8 mouse cellular contexts compared by ENCODE assay signal in genomic region chr15:25414747-25415119, GRCm38 (mm10). TPM values are rescaled to one million over a fixed set of nuclear protein-coding genes. Genes with fewer than 3 reads are reported as not detected.
DNase-seq lines count a peak whose midpoint lies in the region; ATAC-seq and TF ChIP-seq lines count a peak whose summit lies in the region.

No protein-coding gene starts in this region.

- H3K4me3 ChIP-seq in brown adipose tissue, adult 24 weeks (ENCODE audit: insufficient read depth, low read depth, low read length): peak overlapping the region; percentile 38
- peak overlapping the region; percentile 69 for H3K4me3 ChIP-seq in forebrain, embryonic 12.5 days (replicated peaks)
- H3K4me3 ChIP-seq in heart, postnatal 0 days (ENCODE audit: low read depth, low read length): peak overlapping the region; percentile 66
- H3K4me3 ChIP-seq in liver, embryonic 15.5 days (replicated peaks): peak overlapping the region; percentile 50
- peak overlapping the region; percentile 99 for H3K4me3 ChIP-seq in neural tube, embryonic 12.5 days
- peak overlapping the region; percentile 77 for H3K4me3 ChIP-seq in stomach, postnatal 0 days (ENCODE audit: low read depth, low read length)

- peak overlapping the region; percentile 95 for H3K9ac ChIP-seq in forebrain, embryonic 12.5 days
- no peak overlapping the region for H3K9ac ChIP-seq in heart, postnatal 0 days (replicated peaks; ENCODE audit: low read depth, low read length)
- H3K9ac ChIP-seq in liver, embryonic 15.5 days: no peak overlapping the region
- H3K9ac ChIP-seq in neural tube, embryonic 12.5 days: peak overlapping the region; percentile 99
- H3K9ac ChIP-seq in stomach, postnatal 0 days (ENCODE audit: low read length): no peak overlapping the region

- peak; percentile 76 for DNase-seq in CD4-positive helper T cell, adult 2 months (ENCODE audit: low read depth, low spot score)
- peak; percentile 59 for DNase-seq in heart, postnatal 0 days (ENCODE audit: low spot score)
- peak; percentile 82 to 92 for DNase-seq in kidney, postnatal 36 days
- peak; percentile 89 for DNase-seq in stomach, postnatal 0 days (ENCODE audit: low spot score)

- no peaks in the 10 kb centered on the region for H3K9me3 ChIP-seq in forebrain, embryonic 12.5 days
- H3K9me3 ChIP-seq in heart, postnatal 0 days (replicated peaks; ENCODE audit: control insufficient read depth, low read length): no peaks in the 10 kb centered on the region
- no peaks in the 10 kb centered on the region for H3K9me3 ChIP-seq in liver, embryonic 15.5 days (replicated peaks)
- H3K9me3 ChIP-seq in neural tube, embryonic 12.5 days: no peaks in the 10 kb centered on the region
- no peaks in the 10 kb centered on the region for H3K9me3 ChIP-seq in stomach, postnatal 0 days (ENCODE audit: control insufficient read depth, low read length)

- H3K27me3 ChIP-seq in forebrain, embryonic 12.5 days: no peaks in the 10 kb centered on the region
- peaks cover 15% of the 10 kb centered on the region for H3K27me3 ChIP-seq in heart, postnatal 0 days (ENCODE audit: control insufficient read depth, insufficient read depth, low read length)
- H3K27me3 ChIP-seq in liver, embryonic 15.5 days: peaks cover 44% of the 10 kb centered on the region
- no peaks in the 10 kb centered on the region for H3K27me3 ChIP-seq in neural tube, embryonic 12.5 days (replicated peaks)
- no peaks in the 10 kb centered on the region for H3K27me3 ChIP-seq in stomach, postnatal 0 days (ENCODE audit: control insufficient read depth, insufficient read depth, low read length)

- H3K36me3 ChIP-seq in forebrain, embryonic 12.5 days (replicated peaks): 0 out of 2 replicates have a peak, but pooled peaks cover 1% of the 10 kb centered on the region
- no peaks in the 10 kb centered on the region for H3K36me3 ChIP-seq in heart, postnatal 0 days (replicated peaks; ENCODE audit: control insufficient read depth, insufficient read depth, low read length)
- H3K36me3 ChIP-seq in liver, embryonic 15.5 days (replicated peaks): no peaks in the 10 kb centered on the region
- H3K36me3 ChIP-seq in neural tube, embryonic 12.5 days: 0 out of 2 replicates have a peak, but pooled peaks cover 1% of the 10 kb centered on the region
- H3K36me3 ChIP-seq in stomach, postnatal 0 days (ENCODE audit: control insufficient read depth, insufficient read depth, low read length): no peaks in the 10 kb centered on the region

- TF ChIP-seq CTCF in heart, postnatal 0 days (IDR thresholded peaks at IDR 0.05; ENCODE audit: low read depth): peak; percentile 94
- TF ChIP-seq CTCF in stomach, postnatal 0 days (IDR thresholded peaks at IDR 0.05; ENCODE audit: low read depth): peak; percentile 97

- H3K4me2 ChIP-seq in forebrain, embryonic 12.5 days: peak overlapping the region; percentile 64
- H3K4me2 ChIP-seq in heart, postnatal 0 days (ENCODE audit: low read depth, low read length): peak overlapping the region; percentile 70
- H3K4me2 ChIP-seq in liver, embryonic 15.5 days: peak overlapping the region; percentile 65
- peak overlapping the region; percentile 75 for H3K4me2 ChIP-seq in neural tube, embryonic 12.5 days (replicated peaks)
- peak overlapping the region; percentile 77 for H3K4me2 ChIP-seq in stomach, postnatal 0 days (replicated peaks; ENCODE audit: low read depth)

- peaks cover 5% of the 10 kb centered on the region; the same call in 1 of the 2 replicates for H3K4me1 ChIP-seq in brown adipose tissue, adult 24 weeks (ENCODE audit: control insufficient read depth, insufficient read depth, insufficient read length, low read length)
- peaks cover 40% of the 10 kb centered on the region for H3K4me1 ChIP-seq in forebrain, embryonic 12.5 days
- 0 out of 2 replicates have a peak, but pooled peaks cover 4% of the 10 kb centered on the region for H3K4me1 ChIP-seq in heart, postnatal 0 days (ENCODE audit: control insufficient read depth, insufficient read depth)
- H3K4me1 ChIP-seq in liver, embryonic 15.5 days (replicated peaks): peaks cover 11% of the 10 kb centered on the region
- H3K4me1 ChIP-seq in neural tube, embryonic 12.5 days: peaks cover 21% of the 10 kb centered on the region
- no peaks in the 10 kb centered on the region for H3K4me1 ChIP-seq in stomach, postnatal 0 days (replicated peaks; ENCODE audit: control insufficient read depth, insufficient read depth)

- H3K27ac ChIP-seq in brown adipose tissue, adult 24 weeks (replicated peaks; ENCODE audit: low read depth, low read length): no peak overlapping the region
- H3K27ac ChIP-seq in forebrain, embryonic 12.5 days: peak overlapping the region; percentile 99
- no peak overlapping the region for H3K27ac ChIP-seq in heart, postnatal 0 days (ENCODE audit: low read depth)
- no peak overlapping the region for H3K27ac ChIP-seq in liver, embryonic 15.5 days (replicated peaks)
- peak overlapping the region; percentile 95 for H3K27ac ChIP-seq in neural tube, embryonic 12.5 days
- H3K27ac ChIP-seq in stomach, postnatal 0 days (replicated peaks): no peak overlapping the region

- TF ChIP-seq EP300 in heart, postnatal 0 days (IDR thresholded peaks at IDR 0.05; ENCODE audit: low read depth): no peak
- TF ChIP-seq EP300 in stomach, postnatal 0 days (optimal IDR thresholded peaks at IDR 0.05): no peak

- peak; percentile 33 for ATAC-seq in forebrain, embryonic 12.5 days (ENCODE audit: low FRiP score)
- peak; percentile 43; the same call in 1 of the 2 replicates for ATAC-seq in heart, postnatal 0 days (ENCODE audit: insufficient read depth, low read depth)
- no peak for ATAC-seq in liver, embryonic 15.5 days (ENCODE audit: insufficient read depth)
- peak; percentile 18 for ATAC-seq in neural tube, embryonic 12.5 days (ENCODE audit: low FRiP score, low read depth)
- ATAC-seq in stomach, postnatal 0 days (ENCODE audit: low FRiP score, low TSS enrichment): peak; percentile 56

- under 1% methylated on average over 14 of the region's 14 CpGs for WGBS in forebrain, embryonic 12.5 days
- WGBS in heart, postnatal 0 days: under 1% methylated on average over 14 of the region's 14 CpGs
- WGBS in liver, embryonic 15.5 days (ENCODE audit: insufficient replicate concordance): under 1% methylated on average over 14 of the region's 14 CpGs
- WGBS in neural tube, embryonic 12.5 days: 2% methylated on average over 14 of the region's 14 CpGs
- WGBS in stomach, postnatal 0 days: under 1% methylated on average over 14 of the region's 14 CpGs

RNA-seq across cellular contexts. Expression of gene Basp1, which starts 1.2 kb away (rescaled TPM):
- polyA plus RNA-seq in brown adipose tissue, adult 24 weeks (2012; ENCODE audit: insufficient read depth, insufficient read length, missing spikeins): 5.2 and 5.3 TPM in 2 replicates
- 154 and 231 TPM in 2 replicates for polyA plus RNA-seq in forebrain, embryonic 12.5 days (2016; fragmentation: Nextera tagmentation; extraction: Ambion mirVana)
- 2.9 and 7.9 TPM in 2 replicates for total RNA-seq in heart, postnatal 0 days (2014; rRNA removed; ENCODE audit: low replicate concordance)
- 2.8 and 2.9 TPM in 2 replicates for polyA plus RNA-seq in heart, postnatal 0 days (2015; fragmentation: Nextera tagmentation; extraction: Ambion mirVana)
- polyA plus RNA-seq in liver, embryonic 15.5 days (2015; fragmentation: Nextera tagmentation; extraction: Ambion mirVana): 2.0 and 2.3 TPM in 2 replicates
- polyA plus RNA-seq in neural tube, embryonic 12.5 days (2016; fragmentation: Nextera tagmentation; extraction: Ambion mirVana): 392 and 466 TPM in 2 replicates
- polyA plus RNA-seq in stomach, postnatal 0 days (2015; fragmentation: Nextera tagmentation; extraction: Ambion mirVana): 19.6 and 20.7 TPM in 2 replicates

Comparison
In these comparisons a context has a peak if more than half of its experiments do, and no peak if none do; other contexts are left out.
1. H3K27ac ChIP-seq: peak in forebrain, embryonic 12.5 days (single experiment) and neural tube, embryonic 12.5 days (single experiment); none in brown adipose tissue, adult 24 weeks (single experiment), heart, postnatal 0 days (single experiment), liver, embryonic 15.5 days (single experiment) and stomach, postnatal 0 days (single experiment).
2. H3K4me3 ChIP-seq: peak in every context shown above with its lines; median percentile 99 in neural tube, embryonic 12.5 days; 77 in stomach, postnatal 0 days; 69 in forebrain, embryonic 12.5 days; 66 in heart, postnatal 0 days; 50 in liver, embryonic 15.5 days; 38 in brown adipose tissue, adult 24 weeks.
3. H3K9ac ChIP-seq: peak in forebrain, embryonic 12.5 days (single experiment) and neural tube, embryonic 12.5 days (single experiment); none in heart, postnatal 0 days (single experiment), liver, embryonic 15.5 days (single experiment) and stomach, postnatal 0 days (single experiment).
4. Peak in every context shown above with its lines, with median percentiles within 50 percentile points of each other: DNase-seq and H3K4me2 ChIP-seq.